Mouse (Mus musculus) gastrocnemius, postnatal 10 days (tissue): Measurements from ENCODE around the gene Mis12. TPM values are rescaled to one million over a fixed set of nuclear protein-coding genes. Genes with fewer than 3 reads are reported as not detected.

Experiments used
- DNase-seq: peaks from one replicate; pipeline ENCODE4 v3.0.0; 2021; ENCODE audit warnings: mixed read lengths
- long read RNA-seq, 2 experiments: library from polyadenylated mRNA; stranded (forward); transcript quantifications; one replicate each; pipeline ENCODE4 v2.0.0; 2021
- total RNA-seq, 2 experiments: library from RNA; stranded (reverse); gene quantifications; 2 replicates each; pipeline ENCODE4 v1.2.3; 2021

Mis12 gene
- total RNA-seq, result 1 to 10 TPM; 5.4 to 8.2 TPM
- long read RNA-seq, experiment 1, transcript Mis12-201 (3 exons, 3,003 nt), result major isoform, 9 of 10 reads
- long read RNA-seq, experiment 1, partial matches to known transcripts, result 0 of 10 reads
- long read RNA-seq, experiment 1, other reads (novel, unspliced or antisense), result 0 of 10 reads
- long read RNA-seq, experiment 2, partial matches to known transcripts, result 0 of 9 reads
- long read RNA-seq, experiment 2, other reads (novel, unspliced or antisense), result 1 of 9 reads

DNA sequence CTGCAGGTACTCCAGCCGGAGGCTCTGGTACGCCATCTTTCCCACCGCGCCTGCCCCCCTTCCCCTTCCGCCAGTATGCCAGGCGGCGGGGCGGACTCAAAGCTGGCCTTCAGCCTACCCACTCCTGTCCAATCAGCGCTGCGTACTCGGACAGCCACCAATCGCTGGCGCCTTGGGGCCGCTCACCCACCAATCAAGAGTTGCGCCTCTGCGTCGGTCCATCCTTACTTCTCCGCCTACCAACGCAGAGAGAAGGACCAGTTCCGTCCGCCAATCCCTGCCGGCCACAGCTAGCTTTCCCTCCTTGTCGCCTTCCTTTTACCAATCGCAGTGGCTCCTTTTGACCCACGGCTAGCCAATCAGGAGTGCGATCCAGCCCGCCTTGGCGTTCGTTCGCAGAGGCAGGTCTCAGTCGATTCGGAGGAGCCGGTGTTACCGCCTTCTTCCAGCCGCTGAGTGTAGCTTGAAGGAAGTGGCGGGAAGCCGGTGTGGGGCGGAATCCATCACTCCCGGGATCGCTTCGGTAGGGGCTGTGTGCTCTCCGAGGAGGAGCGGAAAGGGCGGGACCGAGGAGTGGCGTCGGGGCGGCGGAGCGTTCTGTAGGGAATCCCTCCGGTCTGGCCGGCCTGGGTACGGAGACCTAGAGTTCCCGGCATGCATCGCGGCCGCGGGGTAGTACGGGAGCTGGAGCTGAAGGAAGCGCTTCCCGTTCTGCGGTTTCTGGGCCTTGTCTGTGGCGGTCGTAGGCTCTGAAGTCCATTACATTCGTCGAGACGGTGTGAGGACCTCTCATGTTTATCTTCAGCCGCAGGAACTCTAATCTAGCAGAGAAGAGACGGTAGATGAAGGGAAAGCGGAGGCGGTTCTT lies at the start of gene Mis12, which contains the start of gene Derl2:
Gene Mis12 (plus strand): TSS at position 411 of the 868 bp plus-strand sequence.
Gene Derl2 (minus strand): TSS at position 641 of the 868 bp plus-strand sequence.
- peak; percentile 94 for DNase-seq

DNA sequence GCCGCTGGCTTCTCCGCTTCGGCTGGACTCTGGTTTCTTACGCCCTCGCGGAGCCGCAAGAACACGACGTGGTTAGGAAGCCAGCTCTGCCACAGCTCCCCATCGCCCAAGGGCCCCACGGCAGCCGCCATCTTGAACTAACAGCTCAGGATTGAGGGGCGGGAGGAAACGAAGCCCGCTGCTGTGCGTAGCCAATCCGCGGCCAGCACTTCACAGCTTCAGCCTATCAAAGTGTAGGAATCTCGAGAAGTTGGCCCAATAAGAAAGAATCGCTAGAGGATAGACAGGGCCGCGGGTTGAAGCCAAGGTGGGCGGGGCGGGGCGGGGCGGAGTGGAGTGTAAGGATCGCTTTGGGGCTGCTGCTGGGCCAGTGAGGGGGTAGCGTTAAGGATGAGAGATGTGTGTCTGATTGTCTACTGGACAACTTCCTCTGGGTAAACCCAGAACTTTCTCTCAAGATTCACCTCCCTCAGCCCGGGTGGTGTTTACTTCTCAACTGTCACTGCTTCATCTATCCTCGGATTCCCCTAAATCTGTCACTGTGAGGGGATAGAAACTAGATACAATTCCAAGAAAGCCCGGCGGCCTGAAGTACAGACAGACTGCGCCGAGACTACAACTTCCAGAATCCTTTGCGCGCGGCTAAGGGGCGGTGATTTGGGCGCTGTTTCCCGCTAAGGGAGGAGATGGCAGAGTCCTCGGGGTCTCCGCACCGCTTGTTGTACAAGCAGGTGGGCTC lies 49.4 kb upstream of the Mis12 start, which contains the start of the genes Nup88 and Rpain:
Gene Nup88 (minus strand): TSS at position 153 of the 739 bp plus-strand sequence.
Gene Rpain (plus strand): TSS at position 393 of the 739 bp plus-strand sequence.
- peak; percentile 85 for DNase-seq

DNA sequence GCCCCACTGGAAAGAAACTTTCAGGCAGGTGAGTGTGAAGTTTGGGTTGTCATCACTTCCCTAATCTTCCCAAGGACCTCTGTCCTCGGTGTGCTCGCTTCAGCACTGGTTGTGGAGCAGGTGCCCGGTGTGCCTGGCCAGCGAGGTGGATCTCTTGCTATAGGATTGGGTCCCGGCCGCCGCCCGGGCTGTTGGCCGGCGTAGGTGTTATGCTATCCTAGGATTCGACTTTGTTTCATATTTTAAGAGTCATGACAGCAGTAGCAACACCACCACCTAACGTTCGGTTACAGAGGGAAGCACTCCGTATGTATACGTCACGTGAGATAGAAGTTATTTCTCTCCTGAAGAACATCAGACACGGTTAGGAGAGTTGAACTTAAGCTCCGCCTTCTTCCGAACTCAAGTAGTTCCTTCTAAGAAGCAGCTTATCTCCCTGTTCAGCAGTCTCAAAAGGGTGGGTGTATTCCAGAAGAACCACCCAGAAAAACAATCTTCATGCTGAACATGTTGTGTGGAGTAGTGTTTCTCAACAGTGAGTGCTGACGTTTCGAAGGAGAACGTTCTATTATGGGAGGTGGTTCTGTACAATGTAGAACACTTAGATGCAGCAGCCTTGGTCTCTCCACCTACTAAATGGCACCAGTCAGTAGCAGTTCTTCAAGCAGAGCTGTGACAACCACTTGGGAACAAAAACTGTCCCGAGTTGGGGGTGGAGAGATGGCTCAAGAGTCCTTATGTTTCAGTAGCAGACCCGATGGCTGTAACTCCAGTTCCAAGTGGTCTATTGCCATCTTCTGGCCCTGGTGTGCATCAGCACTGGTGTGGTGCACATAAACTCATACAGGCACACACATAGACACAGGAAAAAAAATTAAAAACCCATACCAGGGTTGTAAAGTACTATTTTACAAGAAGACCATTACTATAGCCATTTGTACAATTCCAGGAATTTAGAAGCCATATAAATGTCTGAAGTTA lies 48.6 kb upstream of the Mis12 start:
- DNase-seq, result no peak

DNA sequence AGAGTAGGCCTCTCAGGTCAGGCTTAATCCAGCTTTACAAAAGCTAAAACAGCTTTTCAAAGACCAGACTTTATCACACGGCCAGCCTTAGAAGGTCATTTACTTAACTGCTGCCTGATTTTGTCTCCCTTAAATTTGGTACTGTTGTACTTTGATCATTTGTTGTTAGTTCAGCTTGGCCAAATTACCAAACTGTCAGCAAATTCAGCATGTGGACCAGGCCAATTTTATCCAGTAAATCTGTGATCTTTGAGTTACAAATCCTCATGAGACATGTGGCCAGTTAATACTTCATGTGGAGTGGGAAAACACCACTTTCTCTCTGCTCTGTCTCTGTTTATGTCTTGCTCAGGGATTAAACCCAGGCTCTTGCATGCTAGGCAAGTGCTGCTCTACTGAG lies 46.8 kb upstream of the Mis12 start:
- DNase-seq, result no peak

DNA sequence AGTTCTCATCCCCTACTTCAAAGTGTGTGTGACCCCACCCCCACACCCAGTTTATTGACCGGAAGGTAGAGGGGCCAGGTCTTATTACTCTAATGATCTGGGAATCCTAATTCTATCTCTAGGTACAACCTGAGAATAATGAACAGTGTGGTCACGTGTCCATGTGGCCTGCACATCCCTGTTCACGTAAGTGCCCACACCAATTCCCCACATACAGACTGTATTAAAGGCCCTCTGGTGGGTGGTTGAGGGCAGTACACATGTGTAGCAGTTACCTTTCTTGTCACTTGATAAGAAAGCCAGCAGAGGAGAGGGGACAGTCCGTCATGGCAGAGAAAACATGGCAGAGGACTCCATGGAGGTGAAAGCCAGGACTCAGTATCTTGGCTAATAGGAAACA lies 45.5 kb upstream of the Mis12 start:
- DNase-seq, result no peak

DNA sequence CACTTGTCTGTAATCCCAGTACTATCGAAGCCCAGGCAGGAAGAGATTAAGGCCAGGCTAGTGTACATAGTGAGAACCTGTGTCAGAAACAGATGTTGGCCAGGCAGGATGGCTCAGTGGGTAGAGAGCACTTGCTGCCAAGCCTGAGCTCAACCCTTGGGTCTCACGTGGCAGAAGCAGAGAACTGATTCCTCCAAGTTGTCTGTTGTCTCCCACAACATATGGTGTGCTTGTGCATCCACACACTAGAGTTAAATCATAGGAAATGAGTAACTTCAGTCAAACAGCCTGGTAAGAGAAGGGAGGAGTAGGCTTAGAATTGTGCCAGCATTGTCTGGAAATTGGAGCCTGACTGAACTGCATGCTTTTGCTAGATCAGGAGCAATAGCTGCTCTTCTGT lies 44.2 kb upstream of the Mis12 start:
- no peak for DNase-seq

DNA sequence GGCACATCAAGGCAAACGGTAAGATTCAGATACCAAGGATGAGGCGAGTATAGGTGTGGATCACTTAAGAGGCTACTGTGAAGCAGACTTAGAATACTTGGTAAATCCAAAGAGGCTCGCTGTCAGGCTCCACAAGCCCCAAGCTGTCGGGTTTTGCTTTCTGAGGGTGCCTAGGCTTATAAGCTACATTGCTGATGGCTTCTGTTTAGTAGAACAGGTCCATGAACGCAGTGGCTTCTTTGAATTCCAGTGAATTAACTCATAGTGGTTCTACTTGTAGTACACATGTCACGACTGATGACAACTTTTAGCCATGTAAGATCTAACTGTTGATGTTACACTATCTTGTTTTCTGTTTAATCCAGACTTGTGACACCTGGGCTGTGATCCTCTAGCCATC lies 42.1 kb upstream of the Mis12 start:
- no peak for DNase-seq

DNA sequence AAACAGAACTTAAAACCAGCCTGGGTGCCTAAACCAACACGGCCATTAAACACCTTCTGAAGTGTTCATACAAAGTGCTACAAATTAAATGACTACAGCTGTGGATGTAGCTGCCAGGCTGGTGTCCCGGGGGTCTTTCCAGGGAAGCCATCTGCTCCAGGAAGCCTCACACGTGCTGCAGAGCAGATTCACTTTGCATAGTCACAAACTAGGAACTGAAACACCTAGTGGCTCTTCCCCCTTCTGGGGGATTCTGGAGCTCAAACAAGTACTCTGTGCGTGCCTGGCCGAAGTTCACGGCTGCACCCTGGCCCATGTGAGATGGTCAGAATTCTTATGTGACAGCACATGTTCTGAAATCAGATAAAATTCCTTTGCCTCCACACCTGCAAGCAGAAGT lies 39.2 kb upstream of the Mis12 start:
- DNase-seq, result no peak

DNA sequence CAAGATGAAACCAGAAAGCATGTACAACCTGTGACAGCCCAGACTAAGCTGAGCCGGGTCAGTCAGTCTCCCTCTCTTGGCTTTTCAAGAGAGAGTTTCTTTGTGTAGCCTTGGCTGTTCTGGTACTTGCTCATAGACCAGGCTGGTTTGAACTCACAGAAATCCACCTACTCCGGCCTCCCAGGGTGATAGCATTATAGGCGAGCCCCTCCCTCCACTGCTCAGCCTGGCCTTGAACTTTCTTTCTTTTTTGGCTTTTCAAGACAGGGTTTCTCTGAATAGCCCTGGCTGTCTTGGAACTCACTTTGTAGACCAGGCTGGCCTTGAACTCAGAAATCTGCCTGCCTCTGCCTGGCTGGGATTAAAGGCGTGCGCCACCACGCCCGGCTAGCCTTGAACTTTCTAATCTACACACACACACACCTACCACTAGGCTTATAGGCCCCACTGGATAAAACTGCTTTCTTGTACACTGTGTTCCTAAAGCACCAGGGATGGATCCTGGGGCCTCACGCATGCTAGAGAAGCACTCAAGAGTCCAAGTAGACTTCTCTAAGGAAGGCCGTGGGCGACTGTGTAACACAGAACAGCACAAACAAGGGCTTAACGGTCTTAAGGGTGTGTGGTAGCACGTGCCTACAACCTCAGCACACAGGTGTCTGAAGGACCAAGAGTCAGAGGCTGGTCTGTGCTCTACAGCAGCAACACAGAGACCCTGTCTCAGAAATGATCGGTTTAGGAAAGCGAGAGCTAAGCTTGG lies 38.5 kb upstream of the Mis12 start:
- DNase-seq, result no peak

DNA sequence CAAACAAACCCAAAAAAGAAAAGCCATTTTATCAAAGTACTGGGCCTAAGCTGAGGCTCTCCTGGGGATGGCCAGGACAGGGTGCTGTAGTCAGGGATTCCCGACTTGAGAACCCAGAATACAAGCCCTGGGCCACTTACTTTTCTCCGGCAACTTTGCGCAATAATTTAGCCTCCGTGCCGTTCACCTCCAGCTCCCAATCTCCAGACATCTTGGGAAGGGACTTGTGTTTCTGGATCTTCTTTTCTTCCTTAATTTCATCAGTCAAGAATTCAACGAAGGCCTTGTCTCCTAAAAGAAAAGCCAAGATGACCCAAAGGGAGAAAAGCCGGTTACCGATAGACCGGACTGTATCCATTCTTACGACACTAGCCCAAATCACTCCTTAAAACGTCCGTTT lies 37.4 kb upstream of the Mis12 start:
- DNase-seq, result no peak

DNA sequence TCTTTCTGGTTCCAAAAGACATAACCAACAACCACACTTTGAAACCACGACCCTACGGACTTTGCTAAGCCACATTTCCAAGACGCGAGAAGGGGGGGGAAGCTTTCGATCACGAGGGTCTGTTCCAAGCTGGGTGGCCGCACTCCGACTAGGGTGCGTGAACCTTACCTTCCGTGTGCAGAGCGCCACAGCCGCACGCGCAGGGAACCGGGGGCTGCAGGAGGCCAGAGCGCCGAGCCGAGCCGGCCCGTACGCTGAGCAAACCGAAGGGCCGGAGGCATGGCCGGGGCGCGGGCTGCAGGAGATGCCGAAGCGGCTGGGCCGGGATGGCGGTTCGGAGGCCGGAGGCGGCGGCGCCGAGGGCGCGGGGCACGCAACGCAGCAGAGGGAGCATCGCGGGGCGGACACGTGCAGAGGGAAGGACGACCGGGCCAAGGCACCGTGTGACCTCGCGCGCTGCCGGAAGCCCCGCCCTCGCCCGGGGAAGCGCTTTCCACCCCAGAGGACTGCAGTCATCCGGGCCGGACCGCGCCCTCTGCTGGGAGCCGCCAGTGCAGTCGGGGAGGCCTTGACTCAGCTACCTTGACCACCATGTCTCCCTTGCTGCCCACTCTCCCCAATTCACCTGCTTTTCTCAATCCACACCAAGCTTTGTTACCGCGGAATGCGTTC lies 36.7 kb upstream of the Mis12 start, which contains the start of gene C1qbp:
Gene C1qbp (minus strand): TSS at position 470 of the 672 bp plus-strand sequence.
- DNase-seq, result peak; percentile 99

DNA sequence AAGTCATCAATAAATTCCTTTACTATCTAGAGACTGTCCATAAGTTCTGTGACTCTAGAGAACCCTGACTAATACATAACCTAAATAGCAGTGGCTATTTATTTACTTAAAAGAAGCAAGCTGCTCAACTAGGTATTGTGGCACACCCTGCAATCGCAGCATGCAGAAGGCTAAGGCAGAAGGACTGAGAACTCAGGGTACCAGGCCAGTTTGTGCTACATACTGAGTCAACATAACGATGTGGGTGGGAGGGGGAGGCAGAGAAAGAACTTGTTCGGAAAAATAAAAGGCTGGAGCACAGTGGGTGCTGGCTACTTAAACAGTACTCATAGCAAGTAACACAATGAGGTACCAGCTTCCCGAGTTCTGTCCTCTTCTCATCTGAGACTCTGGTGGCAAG lies 18.2 kb upstream of the Mis12 start:
- DNase-seq, result no peak

DNA sequence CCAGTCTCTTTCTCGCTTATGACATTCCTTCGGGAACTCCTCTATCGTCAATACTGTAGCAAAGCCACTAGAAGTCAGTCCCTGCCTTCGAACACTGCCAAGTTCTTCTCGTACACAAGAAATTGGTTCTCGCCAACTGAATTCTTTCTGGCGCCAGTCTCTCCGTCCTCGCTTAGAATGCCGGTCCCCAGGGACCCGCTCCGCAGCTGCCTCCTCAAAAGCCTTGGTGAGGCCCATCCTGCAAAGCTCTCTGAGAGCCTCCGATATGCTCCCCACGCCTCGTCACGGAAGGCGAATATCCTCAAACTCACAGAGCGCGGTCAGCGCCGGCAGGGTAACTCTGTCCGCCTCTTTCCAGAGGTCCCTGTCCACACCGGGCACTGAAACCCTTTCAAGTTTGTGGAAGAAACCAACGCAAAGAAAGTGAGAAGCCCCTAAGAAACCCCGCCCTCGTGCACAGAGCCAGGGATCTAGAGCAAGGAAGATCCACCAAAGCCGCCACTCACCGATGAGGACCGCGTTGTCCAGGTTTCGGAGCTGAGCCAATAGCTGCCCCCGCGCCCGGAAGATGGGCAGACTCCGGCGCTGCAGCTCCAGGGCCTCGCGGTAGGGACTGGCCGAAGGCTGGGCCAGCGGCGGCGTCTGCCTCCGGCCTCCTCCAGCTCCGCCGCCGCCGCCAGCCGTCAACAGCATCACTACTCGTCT lies 15.6 kb upstream of the Mis12 start:
- DNase-seq, result peak; percentile 35

DNA sequence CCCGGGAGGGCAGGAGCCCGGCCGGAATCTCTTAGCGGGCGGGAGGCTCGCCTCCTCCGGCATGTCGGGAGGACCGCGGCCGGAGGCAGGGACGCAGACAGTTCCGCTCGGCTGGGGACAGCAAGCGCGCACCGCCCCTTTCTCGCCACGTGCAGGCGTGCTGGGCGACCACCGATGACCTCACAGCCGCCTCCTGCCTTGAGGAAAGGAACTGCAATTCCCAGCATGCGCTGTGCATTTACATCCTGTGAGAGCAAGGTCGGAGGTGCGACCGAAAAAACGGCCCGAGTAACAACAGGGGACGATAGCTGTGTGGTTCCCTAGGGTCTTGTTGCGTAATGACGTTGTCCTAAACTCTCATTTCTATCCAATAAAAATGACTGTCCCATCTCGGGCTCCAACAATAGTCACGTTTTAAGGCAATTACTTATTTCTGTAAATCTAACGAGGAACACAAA lies 15.1 kb upstream of the Mis12 start, which contains the start of gene Dhx33:
Gene Dhx33 (minus strand): TSS at position 122 of the 458 bp plus-strand sequence.
- DNase-seq, result peak; percentile 91

DNA sequence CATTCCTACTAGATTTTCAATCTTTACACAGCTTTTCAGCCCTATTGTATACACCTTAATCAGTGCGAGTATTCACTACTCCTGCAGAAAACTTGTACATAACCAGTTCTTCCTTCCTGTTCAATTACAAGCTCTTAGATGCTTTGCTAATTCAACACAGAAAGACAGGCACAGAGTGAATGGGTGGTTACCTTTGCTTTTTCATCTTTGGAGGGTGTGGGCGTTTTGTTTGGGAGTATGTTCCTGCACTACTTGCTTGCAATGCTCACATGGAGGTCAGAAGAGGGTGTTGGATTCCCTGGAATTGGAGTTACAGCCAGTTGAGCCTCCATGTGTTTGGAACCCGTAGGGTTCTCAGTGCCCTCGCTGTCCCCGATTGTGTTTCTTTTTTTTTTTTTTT lies 14.4 kb upstream of the Mis12 start:
- DNase-seq, result no peak

DNA sequence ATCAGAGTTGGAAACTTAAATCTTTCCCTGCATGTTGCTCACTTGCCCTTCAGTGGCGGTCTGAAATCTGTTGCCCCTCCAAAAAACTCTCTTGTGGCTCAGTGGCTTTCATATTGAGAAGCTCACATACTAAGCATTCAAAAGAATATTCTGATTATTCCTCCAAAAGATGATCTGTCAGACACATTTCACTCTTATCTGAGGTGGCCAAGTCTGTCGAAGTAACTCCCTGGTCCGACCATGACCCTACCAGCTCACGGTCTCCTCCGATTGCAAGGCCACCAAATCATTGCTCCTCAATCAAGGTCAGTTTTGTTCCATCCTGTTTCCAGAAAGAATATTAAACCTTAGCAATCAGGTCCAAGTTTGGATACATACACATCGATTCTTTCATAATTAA lies 12.4 kb upstream of the Mis12 start:
- DNase-seq, result no peak

DNA sequence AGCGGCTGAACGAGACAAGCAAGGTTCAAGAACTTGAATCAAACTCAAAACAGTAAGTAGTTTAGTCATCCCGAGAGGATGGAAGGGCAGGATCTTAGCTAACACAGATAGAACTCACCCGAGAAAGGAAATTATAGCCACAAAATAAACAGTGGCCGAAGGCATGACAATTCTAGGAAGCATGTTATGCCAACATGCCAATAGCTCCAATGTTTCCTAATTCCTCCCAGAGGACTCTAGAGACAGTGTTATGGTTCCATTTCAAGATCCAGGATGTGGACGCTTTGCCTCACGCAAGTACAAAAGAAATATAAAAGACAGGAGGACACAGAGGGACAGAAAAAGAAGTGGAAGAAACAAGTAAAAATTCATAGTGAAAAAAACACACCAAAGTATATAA lies 11.6 kb upstream of the Mis12 start:
- DNase-seq, result no peak

DNA sequence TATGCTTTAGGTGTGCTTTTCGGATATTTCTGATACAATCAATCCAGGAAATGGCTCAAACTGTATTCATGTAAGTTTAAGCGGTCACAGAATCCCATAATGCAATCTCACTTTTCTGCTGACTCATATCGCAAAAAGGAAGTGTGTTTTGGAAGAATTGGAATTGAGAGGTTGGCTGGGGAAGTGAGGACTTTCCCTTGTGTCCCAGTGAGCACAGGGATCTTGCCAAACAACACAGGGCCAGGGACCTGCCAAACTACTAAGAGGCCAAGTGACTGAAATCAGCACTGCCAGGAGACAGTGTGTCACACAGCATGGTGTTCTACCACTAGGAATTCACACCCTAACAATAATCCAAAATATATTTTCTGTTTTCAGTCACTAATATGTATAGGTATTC lies 11.1 kb upstream of the Mis12 start:
- DNase-seq, result no peak

DNA sequence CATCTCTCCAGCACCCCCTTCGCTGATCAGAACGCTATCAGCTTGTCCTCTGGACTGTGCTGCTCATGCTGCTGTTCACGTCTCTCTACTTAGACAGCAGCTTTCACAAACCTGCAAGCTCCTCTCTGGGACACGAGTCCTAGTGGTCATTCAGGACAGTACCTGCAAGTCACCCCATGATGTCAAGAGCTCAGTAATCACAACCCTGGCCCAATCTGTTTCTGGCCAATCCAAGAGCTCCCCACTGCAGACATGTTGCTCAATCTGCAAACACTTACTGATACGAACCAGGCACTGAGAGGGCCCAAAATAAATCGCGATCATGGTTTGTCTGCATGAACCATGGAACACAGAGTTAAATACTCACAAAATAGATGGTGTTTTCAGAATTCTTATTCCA lies 6.7 kb upstream of the Mis12 start:
- no peak for DNase-seq
